Mouse (Mus musculus): ENCODE results near the gene Ly6g5c. TPM values are rescaled to one million over a fixed set of nuclear protein-coding genes. Genes with fewer than 3 reads are reported as not detected.
"Not testable (repeated sequence)": the region's sequence is repeated elsewhere in the genome, so short reads cannot be mapped to it uniquely, and the experiment has no call there.

Ly6g5c gene
- total RNA-seq, 2 experiments from 2014 or later, result not detected

DNA sequence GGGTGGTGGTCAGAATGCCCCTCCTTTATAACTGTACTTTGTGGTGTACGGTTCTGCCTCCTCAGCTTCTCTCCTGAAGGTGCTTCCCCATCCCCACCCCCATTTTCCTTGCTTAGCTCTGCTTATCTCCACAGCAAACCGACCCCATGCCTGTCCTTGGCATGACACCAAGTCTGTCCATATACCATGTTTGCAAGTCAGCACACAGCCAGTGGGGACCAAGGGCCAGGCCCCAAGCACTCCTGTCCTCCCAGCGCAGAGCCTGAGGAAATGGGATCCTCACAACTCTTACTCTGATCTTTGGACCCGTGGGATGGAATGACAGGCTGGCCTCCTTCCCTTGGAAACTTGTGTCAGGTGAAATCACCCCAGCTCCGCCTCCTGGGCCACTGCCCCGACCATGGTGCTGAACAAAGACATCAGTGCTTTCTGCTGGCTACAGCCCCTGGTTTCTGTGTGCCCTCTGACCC lies 4.8 kb upstream of the Ly6g5c start:
- intact Hi-C loops (cut with DNase I; ENCODE audit: low total_unique reads), result loop anchor here (5.0 kb wide), 1 partner anchor 86 kb away; the partner anchor contains the start of gene Vwa7
- DNase-seq, result no peak

- intact Hi-C loops (cut with DNase I; ENCODE audit: low total_unique reads), result loop anchor here (5.0 kb wide), 1 partner anchor 87 kb away; the partner anchor contains the start of gene Vwa7
- no peak for DNase-seq
Observed at GRCm38 (mm10) chr17:35104079-35104478, 4.0 kb upstream of the Ly6g5c start.

DNA sequence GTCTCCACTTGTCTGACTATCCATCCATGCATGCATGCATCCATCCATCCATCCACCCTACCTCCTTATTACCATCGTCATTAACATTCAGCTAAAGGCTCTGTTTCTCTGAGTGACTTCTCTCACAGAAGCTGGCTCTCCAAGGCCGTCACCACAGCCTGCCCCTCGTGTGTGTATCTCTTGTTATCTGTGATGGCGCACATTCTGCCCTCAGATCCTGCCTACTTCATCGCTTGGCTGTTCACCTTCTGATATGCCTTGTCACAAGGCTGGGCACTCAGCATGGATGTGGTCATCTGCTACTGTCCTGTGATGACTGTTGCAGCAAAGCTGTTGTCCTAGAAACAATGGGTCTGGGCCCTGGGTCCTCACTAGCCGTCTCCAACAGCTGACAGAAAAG lies 3.3 kb upstream of the Ly6g5c start:
- intact Hi-C loops (cut with DNase I; ENCODE audit: low total_unique reads), result loop anchor here (5.0 kb wide), 1 partner anchor 87 kb away; the partner anchor contains the start of gene Vwa7

DNA sequence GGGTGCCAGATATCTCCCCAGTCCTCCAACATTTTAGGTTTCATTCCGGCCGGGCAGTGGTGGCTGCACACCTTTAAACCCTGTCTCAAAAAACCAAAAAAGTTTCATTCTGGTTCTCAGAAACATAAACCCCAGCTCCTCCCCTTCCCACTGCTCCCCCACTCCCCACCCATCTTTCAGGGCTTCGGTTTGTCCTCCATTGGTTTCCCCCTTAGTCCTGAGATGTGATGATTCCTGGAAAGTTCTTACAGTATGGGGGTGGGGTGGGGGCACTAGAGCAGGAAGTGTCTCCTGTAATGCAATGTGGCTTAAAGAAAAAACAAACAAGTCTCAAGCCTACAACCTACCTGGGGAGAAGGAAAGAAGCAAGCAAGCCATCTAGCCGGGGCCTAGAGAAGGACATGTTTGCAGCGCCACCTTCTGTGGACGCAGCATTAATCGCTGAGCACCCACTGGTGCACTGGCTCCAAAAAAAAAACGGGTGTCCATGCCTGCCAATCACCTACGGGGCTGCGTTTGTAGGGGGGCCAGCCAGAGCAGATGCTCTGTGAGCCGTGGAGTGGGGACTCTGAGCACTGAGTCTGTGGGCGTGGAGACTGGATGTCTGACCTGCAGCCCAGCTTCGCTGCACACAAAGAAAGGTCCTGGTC lies 2.2 kb upstream of the Ly6g5c start:
- DNase-seq, result peak; percentile 35
- intact Hi-C loops (cut with DNase I; ENCODE audit: low total_unique reads), result no loop called here

More for the DNA sequence above, 3.3 kb upstream of the Ly6g5c start:
- no peak for DNase-seq

DNA sequence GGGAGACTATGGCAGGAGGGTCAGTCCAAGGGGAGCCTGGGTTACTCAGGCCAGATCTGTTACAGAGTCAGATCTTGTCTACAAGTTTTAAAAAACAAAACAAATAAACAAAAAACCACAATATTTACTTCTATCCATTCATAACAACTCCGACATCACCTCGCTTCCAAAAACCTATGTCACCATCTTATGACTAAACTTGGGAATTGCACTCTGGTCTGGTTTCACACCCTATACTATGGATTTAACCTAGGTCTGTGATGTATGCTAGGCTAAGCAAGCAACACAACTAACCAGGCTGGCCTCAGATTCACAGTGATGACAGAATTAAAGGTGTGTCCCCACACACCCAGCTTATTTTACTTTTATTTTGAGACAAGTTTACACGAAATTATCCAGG lies 1.6 kb upstream of the Ly6g5c start:
- intact Hi-C loops (cut with DNase I; ENCODE audit: low total_unique reads), result no loop called here
- no peak for DNase-seq

GRCm38 (mm10) chr17:35111774-35112173 lies 3.7 kb downstream of the Ly6g5c start:
- DNase-seq, result no peak
- intact Hi-C loops (cut with DNase I; ENCODE audit: low total_unique reads), result no loop called here

GRCm38 (mm10) chr17:35115046-35116019 lies 7.3 kb downstream of the Ly6g5c start, which contains the start of gene Ly6g5b:
Ly6g5b (minus strand) TSS chr17:35115428.
- intact Hi-C loops (cut with DNase I; ENCODE audit: low total_unique reads), result no loop called here
- peak; percentile 31 for DNase-seq

DNA sequence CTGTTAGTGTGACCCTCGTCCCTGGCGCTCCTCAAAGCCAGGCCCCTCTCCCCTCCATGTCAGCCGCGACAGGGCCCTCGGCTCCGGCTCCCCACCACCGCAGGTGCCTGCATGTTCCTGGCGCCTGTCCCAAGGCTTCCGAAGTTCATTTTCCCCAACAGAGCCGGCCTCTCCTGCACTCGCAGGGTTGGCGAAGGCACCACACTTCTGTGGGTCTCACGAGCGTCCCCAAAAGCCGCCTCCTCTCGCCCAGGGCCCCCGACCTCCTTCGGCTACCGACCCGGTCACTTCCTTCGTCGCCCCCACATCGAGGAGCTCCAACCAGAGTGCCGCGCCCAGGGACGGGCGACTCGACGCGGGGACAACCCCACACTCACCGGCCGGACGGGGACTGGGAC lies 12.7 kb downstream of the Ly6g5c start:
- intact Hi-C loops (cut with DNase I; ENCODE audit: low total_unique reads), result no loop called here
- DNase-seq, result peak; percentile 47

- peak; percentile 99 for DNase-seq
- intact Hi-C loops (cut with DNase I; ENCODE audit: low total_unique reads), result no loop called here
Observed at GRCm38 (mm10) chr17:35121143-35121799, 13.2 kb downstream of the Ly6g5c start, which contains the start of gene Gpank1. Gpank1 (plus strand) TSS chr17:35121455.

DNA sequence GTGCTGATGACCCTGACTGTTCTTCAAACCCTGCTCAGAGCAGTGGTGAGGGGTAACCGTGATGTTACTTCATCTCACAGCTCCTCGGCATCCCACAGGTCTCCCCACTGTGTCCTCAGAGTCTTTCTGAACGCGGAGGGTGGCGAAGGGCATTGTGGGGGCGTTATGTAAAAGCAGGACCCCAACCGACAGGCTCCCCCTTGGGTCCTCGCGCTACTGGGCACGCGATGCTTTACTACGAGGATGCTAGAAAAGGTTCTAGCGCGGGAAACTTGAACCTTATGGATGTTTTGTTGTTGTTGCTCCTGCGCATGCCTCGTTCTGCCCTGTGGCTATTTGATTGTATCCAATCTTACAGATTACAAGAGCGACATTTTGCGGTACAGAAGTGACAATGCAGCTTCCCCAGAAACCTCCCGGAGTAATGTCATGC lies 13.8 kb downstream of the Ly6g5c start, which contains the start of gene Csnk2b:
TSS of gene Csnk2b (minus strand) at position 183 of the 433 bp plus-strand sequence.
- intact Hi-C loops (cut with DNase I; ENCODE audit: low total_unique reads), result no loop called here

DNA sequence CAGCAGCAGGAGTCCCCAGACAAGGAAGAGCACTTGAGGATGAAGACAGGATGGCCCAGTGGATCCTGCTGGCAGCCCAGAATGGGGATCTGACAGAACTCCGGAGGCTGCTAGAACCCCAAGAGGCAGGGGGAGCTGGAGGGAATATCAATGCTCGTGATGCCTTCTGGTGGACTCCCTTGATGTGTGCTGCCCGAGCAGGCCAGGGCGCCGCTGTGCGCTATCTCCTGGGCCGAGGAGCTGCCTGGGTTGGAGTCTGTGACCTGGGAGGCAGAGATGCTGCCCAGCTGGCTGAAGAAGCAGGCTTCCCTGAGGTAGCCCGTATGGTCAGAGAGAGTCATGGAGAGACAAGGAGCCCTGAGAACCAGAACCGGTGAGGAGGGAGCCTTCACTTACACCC lies 15.2 kb downstream of the Ly6g5c start:
- intact Hi-C loops (cut with DNase I; ENCODE audit: low total_unique reads); DNase-seq: not testable (repeated sequence)

More for the DNA sequence above, 13.8 kb downstream of the Ly6g5c start, which contains the start of gene Csnk2b:
- DNase-seq, result peak; percentile 52

DNA sequence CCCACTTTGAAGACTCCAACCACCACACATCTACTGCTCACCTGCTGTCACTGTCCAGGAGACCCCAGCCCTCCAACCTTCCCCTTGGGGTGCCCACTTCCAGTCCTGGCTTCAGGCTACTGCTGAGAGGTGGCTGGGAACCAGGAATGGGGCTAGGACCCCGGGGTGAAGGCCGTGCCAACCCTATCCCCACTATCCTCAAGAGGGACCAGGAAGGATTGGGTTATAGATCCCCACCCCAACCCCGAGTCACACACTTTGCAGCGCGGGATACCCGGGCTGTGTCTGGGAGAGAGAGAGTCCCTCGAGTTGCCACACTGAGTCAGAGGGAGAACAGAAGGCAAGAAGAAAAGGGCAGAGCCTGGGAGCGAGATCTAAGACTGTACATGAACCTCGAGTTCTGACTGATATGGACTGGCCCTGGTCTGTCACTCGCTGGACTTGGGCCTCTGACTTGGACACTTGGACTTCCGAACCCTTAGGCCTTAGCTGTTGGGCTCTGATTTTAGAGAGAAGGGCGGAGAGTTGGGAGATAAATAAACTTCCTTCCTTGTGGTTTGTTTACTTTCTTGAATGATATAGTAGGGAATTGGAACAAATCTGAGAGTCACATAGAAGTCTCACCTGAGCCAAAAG lies 16.3 kb downstream of the Ly6g5c start:
- DNase-seq; intact Hi-C loops (cut with DNase I; ENCODE audit: low total_unique reads): not testable (repeated sequence)

- intact Hi-C loops (cut with DNase I; ENCODE audit: low total_unique reads), result no loop called here
- no peak for DNase-seq
Observed at GRCm38 (mm10) chr17:35125081-35125480, 17.0 kb downstream of the Ly6g5c start.

DNA sequence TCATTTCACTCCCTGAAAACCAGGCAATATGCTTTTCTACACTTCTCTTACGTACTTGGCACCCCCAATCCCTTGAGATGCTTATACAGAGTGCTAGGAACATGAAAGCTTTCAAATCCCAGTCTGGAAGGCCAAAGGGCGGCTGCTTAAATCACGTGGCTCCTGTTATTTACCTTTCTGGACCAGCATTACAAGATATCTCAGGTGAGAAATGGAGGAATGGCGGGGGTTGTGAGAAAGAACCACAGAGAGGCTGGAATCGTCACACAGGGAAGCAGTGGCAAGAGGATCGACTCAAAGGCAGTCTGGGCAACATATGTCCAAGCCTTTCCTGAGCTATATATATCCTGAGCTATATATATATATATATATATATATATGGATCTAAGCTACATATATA lies 17.5 kb downstream of the Ly6g5c start:
- intact Hi-C loops (cut with DNase I; ENCODE audit: low total_unique reads), result no loop called here

GRCm38 (mm10) chr17:35126206-35126611 lies 18.1 kb downstream of the Ly6g5c start, which contains the start of gene D17H6S53E:
D17H6S53E (plus strand) TSS chr17:35126373.
- intact Hi-C loops (cut with DNase I; ENCODE audit: low total_unique reads), result no loop called here
- peak; percentile 80 for DNase-seq

More for the DNA sequence above, 17.5 kb downstream of the Ly6g5c start:
- no peak for DNase-seq

GRCm38 (mm10) chr17:35127017-35127416 lies 18.9 kb downstream of the Ly6g5c start:
- intact Hi-C loops (cut with DNase I; ENCODE audit: low total_unique reads), result no loop called here
- DNase-seq, result no peak

DNA sequence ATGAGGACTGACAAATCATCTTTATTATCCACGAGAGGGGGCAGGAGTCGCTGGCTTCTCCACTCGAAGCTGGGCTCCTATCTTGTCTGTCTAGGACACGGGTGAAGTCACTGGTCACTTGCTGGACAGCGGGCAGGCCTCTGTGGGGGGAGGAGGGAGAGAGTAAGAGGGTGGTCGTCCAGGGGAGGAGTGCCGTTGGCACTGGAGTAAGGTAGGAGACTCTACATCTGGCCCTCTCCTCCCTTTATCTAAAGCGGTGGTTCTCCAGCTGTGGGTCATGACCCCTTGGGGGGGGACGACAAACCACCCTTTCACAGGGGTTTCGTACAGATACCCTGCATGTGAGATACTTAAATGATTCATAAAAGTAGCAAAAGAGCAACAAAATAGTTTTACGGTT lies 20.9 kb downstream of the Ly6g5c start:
- DNase-seq, result no peak
- intact Hi-C loops (cut with DNase I; ENCODE audit: low total_unique reads), result no loop called here

DNA sequence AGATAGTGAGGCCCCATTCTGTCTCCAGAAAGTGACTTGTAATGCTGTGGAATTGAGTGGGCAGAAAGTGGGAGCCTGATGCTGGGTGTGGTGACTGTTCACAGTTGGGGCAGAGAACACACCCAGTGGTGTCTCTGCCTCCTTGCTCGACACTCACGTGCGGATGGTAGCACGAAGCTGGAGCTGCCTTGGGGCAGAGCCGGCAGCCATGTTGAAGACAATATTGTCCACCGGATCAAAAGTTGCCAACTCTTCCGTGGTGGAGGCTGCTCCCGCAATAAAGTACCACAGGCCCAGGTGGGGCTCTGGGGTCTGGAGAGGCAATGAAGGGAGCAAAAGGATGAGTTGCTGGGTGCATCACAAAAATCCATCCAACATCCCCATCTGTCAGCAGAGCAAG lies 23.0 kb downstream of the Ly6g5c start:
- intact Hi-C loops (cut with DNase I; ENCODE audit: low total_unique reads), result no loop called here
- no peak for DNase-seq
